Mouse (Mus musculus) spleen, postnatal 10 days (tissue): ENCODE measurements around the gene Rbm19.
"Not testable (repeated sequence)": the region's sequence is repeated elsewhere in the genome, so short reads cannot be mapped to it uniquely, and the experiment has no call there.

Experiments
- DNase-seq, 2 experiments: peaks; one replicate each; pipeline ENCODE4 v3.0.0; 2021 to 2022; ENCODE audit warnings: low spot score in 2 of 2

Gene Rbm19

GRCm38 (mm10) chr5:120116261-120117050, at the start of gene Rbm19:
TSS of gene Rbm19 (plus strand) at chr5:120116465.
- peak; percentile 81 to 95 for DNase-seq

GRCm38 (mm10) chr5:120067266-120067665, 49.0 kb upstream of the Rbm19 start:
- no peak for DNase-seq

- no peak for DNase-seq
These were observed 42.2 kb upstream of the Rbm19 start for GRCm38 (mm10) chr5:120074101-120074500.

GRCm38 (mm10) chr5:120080027-120080426, 36.2 kb upstream of the Rbm19 start:
- DNase-seq: no peak

- no peak for DNase-seq
These were observed 35.8 kb upstream of the Rbm19 start for GRCm38 (mm10) chr5:120080468-120080867.

GRCm38 (mm10) chr5:120088561-120088960, 27.7 kb upstream of the Rbm19 start:
- peak; percentile 62 to 92 for DNase-seq

GRCm38 (mm10) chr5:120094602-120095001, 21.7 kb upstream of the Rbm19 start:
- peak; percentile 46 to 82 for DNase-seq

GRCm38 (mm10) chr5:120097042-120097441, 19.2 kb upstream of the Rbm19 start:
- no peak for DNase-seq

- no peak for DNase-seq
These were observed 15.5 kb upstream of the Rbm19 start for GRCm38 (mm10) chr5:120100814-120101213.

GRCm38 (mm10) chr5:120102097-120102496, 14.2 kb upstream of the Rbm19 start:
- no peak for DNase-seq

GRCm38 (mm10) chr5:120102732-120103131, 13.5 kb upstream of the Rbm19 start:
- peak; percentile 45 to 70 for DNase-seq

- DNase-seq: no peak
These were observed 12.8 kb upstream of the Rbm19 start for GRCm38 (mm10) chr5:120103458-120103857.

GRCm38 (mm10) chr5:120106424-120107073, 9.7 kb upstream of the Rbm19 start:
- peak in 1 of 2 experiments; percentile 47 for DNase-seq

- DNase-seq: no peak
These were observed 1.9 kb upstream of the Rbm19 start for GRCm38 (mm10) chr5:120114361-120114760.

- DNase-seq: not testable (repeated sequence)
These were observed 896 bp downstream of the Rbm19 start for GRCm38 (mm10) chr5:120117161-120117560.

GRCm38 (mm10) chr5:120124881-120125690, 8.8 kb downstream of the Rbm19 start:
- no peak for DNase-seq

- DNase-seq: peak; percentile 36 to 61
These were observed 11.4 kb downstream of the Rbm19 start for GRCm38 (mm10) chr5:120127641-120128040.

- DNase-seq: no peak
These were observed 12.2 kb downstream of the Rbm19 start for GRCm38 (mm10) chr5:120128511-120128910.

- DNase-seq: no peak
These were observed 12.8 kb downstream of the Rbm19 start for GRCm38 (mm10) chr5:120129070-120129469.

- DNase-seq: no peak
These were observed 13.5 kb downstream of the Rbm19 start for GRCm38 (mm10) chr5:120129761-120130160.

GRCm38 (mm10) chr5:120130163-120130562, 13.9 kb downstream of the Rbm19 start:
- peak in 1 of 2 experiments; percentile 53 for DNase-seq

- DNase-seq: peak; percentile 40 to 71
These were observed 15.3 kb downstream of the Rbm19 start for GRCm38 (mm10) chr5:120131600-120131999.
